Mouse (Mus musculus): ENCODE data around the gene Dpysl5. TPM values are rescaled to one million over a fixed set of nuclear protein-coding genes. Genes with fewer than 3 reads are reported as not detected.

Gene Dpysl5
- polyA plus RNA-seq, 1 experiment from 2014 or later: 5.4 TPM

DNA sequence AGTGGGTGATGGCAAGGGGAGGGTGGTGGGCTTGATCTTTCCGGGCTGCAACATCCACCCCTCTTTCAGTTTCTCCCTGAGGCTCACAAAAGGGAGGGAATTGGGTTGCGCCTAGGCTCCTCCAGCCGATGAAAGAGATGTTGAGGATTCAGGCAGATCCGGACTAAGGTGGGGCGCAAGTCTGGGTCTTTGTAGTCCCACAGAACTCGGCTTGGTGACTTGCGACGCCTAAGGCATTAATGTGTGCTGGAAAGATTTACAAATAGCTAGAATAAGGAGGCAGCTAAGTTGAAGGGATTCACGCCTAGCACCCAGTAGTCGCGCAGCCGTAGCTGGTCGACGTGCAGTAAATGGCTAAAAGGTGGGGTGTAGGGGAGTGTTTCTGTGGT is 632 bp downstream of the Dpysl5 start:
- Histone ChIP-seq H3K9me3 (no peaks in the 10 kb centered on the region), H3K4me2 (peak overlapping the region; percentile 94), H3K27ac (no peak overlapping the region), H3K27me3 (peaks cover 59% of the 10 kb centered on the region), H3K4me3 (peak overlapping the region; percentile 52), H3K9ac (0 out of 2 replicates have a peak overlapping the region, but pooled peaks have one; percentile 7), H3K4me1 (peaks cover 29% of the 10 kb centered on the region), H3K36me3 (no peaks in the 10 kb centered on the region)
- no peak for ATAC-seq (ENCODE audit: insufficient number of reproducible peaks, low FRiP score, low TSS enrichment, low read depth)
- under 1% methylated on average over 14 of the region's 14 CpGs for WGBS

DNA sequence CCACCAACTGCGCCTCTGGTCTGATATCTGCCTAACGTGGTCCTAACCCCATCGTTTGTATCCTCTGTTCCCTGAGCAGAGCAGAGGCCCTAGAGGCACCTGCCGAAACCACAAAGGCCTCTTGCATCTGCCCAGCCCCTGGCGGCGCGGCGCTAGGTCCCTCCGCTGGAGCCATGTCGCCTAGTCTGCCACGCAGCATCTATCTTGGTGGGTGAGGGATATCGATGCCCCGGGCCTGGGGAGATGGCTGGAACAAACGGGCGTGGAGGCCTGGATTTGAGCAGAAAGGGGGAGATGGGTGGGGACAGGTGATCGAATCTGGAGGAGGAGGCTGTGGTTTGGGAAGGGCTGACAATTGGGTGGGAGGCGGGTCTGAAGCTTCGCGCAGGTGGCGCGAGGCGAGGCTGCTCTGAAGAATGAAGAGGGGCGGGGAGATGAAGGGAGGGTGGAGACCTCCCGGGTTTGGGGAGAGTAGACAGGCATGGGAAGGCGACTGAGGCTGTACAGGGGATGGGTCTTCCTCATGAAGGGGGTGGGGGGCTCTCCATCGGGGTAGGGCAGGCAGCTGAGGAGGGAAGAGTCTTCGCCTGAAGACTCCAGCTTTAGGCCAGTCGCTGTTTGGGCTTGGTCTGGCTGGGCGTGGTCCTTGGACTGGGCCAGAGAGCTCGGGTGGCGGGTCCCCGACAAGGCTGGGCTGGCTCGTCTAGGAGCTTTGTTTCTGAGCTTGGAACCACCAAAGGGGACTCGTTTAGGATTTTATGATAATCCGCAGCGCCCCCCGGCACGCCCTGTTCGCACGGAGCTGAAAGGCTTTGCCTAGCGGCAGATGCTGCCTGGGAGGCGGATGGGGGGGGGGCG is 1.3 kb downstream of the Dpysl5 start:
- Histone ChIP-seq H3K27ac (no peak overlapping the region), H3K4me3 (peak overlapping the region; percentile 52), H3K4me2 (peak overlapping the region; percentile 94), H3K36me3 (no peaks in the 10 kb centered on the region), H3K4me1 (peaks cover 29% of the 10 kb centered on the region), H3K9me3 (no peaks in the 10 kb centered on the region), H3K9ac (0 out of 2 replicates have a peak overlapping the region, but pooled peaks have one; percentile 7), H3K27me3 (peaks cover 59% of the 10 kb centered on the region)
- peak; percentile 23; the same call in 1 of the 2 replicates for ATAC-seq (ENCODE audit: insufficient number of reproducible peaks, low FRiP score, low TSS enrichment, low read depth)
- under 1% methylated on average over 43 of the region's 43 CpGs for WGBS

GRCm38 (mm10) chr5:30713299-30713675 is 1.9 kb downstream of the Dpysl5 start:
- Histone ChIP-seq H3K36me3 (no peaks in the 10 kb centered on the region), H3K9me3 (no peaks in the 10 kb centered on the region), H3K27ac (no peak overlapping the region), H3K27me3 (peaks cover 54% of the 10 kb centered on the region), H3K9ac (no peak overlapping the region), H3K4me3 (peak overlapping the region; percentile 52), H3K4me1 (peaks cover 29% of the 10 kb centered on the region), H3K4me2 (peak overlapping the region; percentile 94)
- under 1% methylated on average over 20 of the region's 20 CpGs for whole genome bisulfite sequencing
- ATAC-seq (ENCODE audit: insufficient number of reproducible peaks, low FRiP score, low TSS enrichment, low read depth): no peak

DNA sequence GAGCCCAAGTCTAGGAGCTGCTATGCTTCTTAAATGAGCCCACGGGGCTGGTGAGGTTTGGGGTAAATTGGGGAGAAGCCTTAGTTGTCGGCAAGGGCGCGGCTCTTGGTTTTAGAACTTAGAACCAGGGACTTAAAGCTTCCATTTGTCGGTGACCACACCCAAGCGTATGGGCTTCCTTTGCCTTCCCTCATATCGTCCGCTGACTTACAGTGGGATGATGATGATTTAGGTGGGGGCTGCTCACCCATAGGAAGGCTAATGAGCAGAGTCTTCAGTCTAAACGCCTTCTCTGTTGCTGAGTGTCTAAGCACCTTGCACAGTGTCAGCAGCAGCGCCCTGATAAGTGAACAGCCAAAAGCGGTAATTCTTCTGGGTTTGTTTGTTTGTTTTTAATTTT is 2.3 kb downstream of the Dpysl5 start:
- WGBS: 22% methylated on average over 11 of the region's 11 CpGs
- H3K27ac ChIP-seq: no peak overlapping the region
- no peaks in the 10 kb centered on the region for H3K9me3 ChIP-seq
- peaks cover 29% of the 10 kb centered on the region for H3K4me1 ChIP-seq
- H3K4me2 ChIP-seq: peak overlapping the region; percentile 94
- no peak overlapping the region for H3K9ac ChIP-seq
- H3K27me3 ChIP-seq: peaks cover 50% of the 10 kb centered on the region
- no peak for ATAC-seq (ENCODE audit: insufficient number of reproducible peaks, low FRiP score, low TSS enrichment, low read depth)
- no peaks in the 10 kb centered on the region for H3K36me3 ChIP-seq
- peak overlapping the region; percentile 52 for H3K4me3 ChIP-seq

GRCm38 (mm10) chr5:30716311-30716710 is 4.9 kb downstream of the Dpysl5 start:
- Histone ChIP-seq H3K9ac (no peak overlapping the region), H3K9me3 (no peaks in the 10 kb centered on the region), H3K4me2 (no peak overlapping the region), H3K27me3 (peaks cover 36% of the 10 kb centered on the region), H3K4me1 (peaks cover 23% of the 10 kb centered on the region), H3K4me3 (no peak overlapping the region), H3K36me3 (no peaks in the 10 kb centered on the region), H3K27ac (no peak overlapping the region)
- no peak for ATAC-seq (ENCODE audit: insufficient number of reproducible peaks, low FRiP score, low TSS enrichment, low read depth)
- WGBS: 82% methylated on average over 2 of the region's 2 CpGs

- Histone ChIP-seq H3K36me3 (no peaks in the 10 kb centered on the region), H3K4me1 (peaks cover 11% of the 10 kb centered on the region), H3K27me3 (peaks cover 25% of the 10 kb centered on the region), H3K4me2 (no peak overlapping the region), H3K4me3 (no peak overlapping the region), H3K9me3 (no peaks in the 10 kb centered on the region), H3K27ac (no peak overlapping the region), H3K9ac (no peak overlapping the region)
- 81% methylated on average over 4 of the region's 4 CpGs for WGBS
- ATAC-seq (ENCODE audit: insufficient number of reproducible peaks, low FRiP score, low TSS enrichment, low read depth): no peak
These were observed 6.1 kb downstream of the Dpysl5 start for GRCm38 (mm10) chr5:30717506-30717905.

DNA sequence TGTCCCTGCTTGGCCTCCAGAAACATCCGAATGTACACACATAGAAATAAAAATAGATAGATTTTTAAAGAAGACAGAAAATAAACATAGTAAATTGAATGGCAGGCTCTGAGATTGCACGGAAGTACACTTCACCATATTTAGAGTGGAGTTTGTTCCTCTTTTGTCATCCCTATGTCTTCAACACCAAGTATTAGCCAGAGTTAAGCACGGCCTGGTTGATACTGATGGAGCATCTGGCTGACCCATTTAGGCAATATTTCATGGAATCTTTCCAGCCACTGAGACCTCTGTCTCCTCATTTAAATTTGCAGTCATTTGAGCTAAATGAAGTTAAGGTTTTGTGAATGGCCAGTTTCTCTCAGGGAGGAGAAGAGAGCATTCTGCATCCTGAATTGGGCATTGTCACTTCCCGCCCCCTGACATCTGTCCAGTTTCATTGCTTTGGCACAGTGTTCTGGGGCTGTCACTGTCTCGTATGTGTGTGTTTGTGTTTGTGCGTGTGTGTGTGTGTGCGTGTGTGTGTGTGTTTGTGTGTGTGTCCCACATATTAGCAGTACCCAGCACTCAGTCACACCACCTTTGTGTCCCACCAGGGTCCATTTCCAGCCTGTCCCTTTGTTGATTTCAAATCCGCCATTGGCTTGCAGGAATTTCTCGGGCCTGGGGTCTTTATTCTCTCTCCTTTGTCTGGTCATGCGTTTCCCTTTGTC is 6.8 kb downstream of the Dpysl5 start:
- 86% methylated on average over 10 of the region's 10 CpGs for WGBS

GRCm38 (mm10) chr5:30721935-30722334 is 10.6 kb downstream of the Dpysl5 start:
- H3K27me3 ChIP-seq: no peaks in the 10 kb centered on the region
- ATAC-seq (ENCODE audit: insufficient number of reproducible peaks, low FRiP score, low TSS enrichment, low read depth): no peak
- no peak overlapping the region for H3K4me2 ChIP-seq
- no peaks in the 10 kb centered on the region for H3K9me3 ChIP-seq
- H3K4me3 ChIP-seq: no peak overlapping the region
- no peaks in the 10 kb centered on the region for H3K4me1 ChIP-seq
- no peak overlapping the region for H3K27ac ChIP-seq
- H3K36me3 ChIP-seq: no peaks in the 10 kb centered on the region
- no peak overlapping the region for H3K9ac ChIP-seq
- WGBS: 84% methylated on average over 8 of the region's 8 CpGs

More for the DNA sequence above, 6.8 kb downstream of the Dpysl5 start:
- Histone ChIP-seq H3K4me3 (no peak overlapping the region), H3K9ac (no peak overlapping the region), H3K4me2 (no peak overlapping the region), H3K36me3 (no peaks in the 10 kb centered on the region), H3K27me3 (peaks cover 18% of the 10 kb centered on the region), H3K4me1 (peaks cover 5% of the 10 kb centered on the region), H3K27ac (no peak overlapping the region), H3K9me3 (no peaks in the 10 kb centered on the region)
- ATAC-seq (ENCODE audit: insufficient number of reproducible peaks, low FRiP score, low TSS enrichment, low read depth): no peak

GRCm38 (mm10) chr5:30726151-30726693 is 14.9 kb downstream of the Dpysl5 start:
- H3K9ac ChIP-seq: no peak overlapping the region
- peaks cover 2% of the 10 kb centered on the region; the same call in 1 of the 2 replicates for H3K4me1 ChIP-seq
- H3K27me3 ChIP-seq: no peaks in the 10 kb centered on the region
- H3K27ac ChIP-seq: no peak overlapping the region
- no peak overlapping the region for H3K4me3 ChIP-seq
- H3K36me3 ChIP-seq: no peaks in the 10 kb centered on the region
- ATAC-seq (ENCODE audit: insufficient number of reproducible peaks, low FRiP score, low TSS enrichment, low read depth): no peak
- H3K4me2 ChIP-seq: no peak overlapping the region
- WGBS: 92% methylated on average over 5 of the region's 5 CpGs
- no peaks in the 10 kb centered on the region for H3K9me3 ChIP-seq

DNA sequence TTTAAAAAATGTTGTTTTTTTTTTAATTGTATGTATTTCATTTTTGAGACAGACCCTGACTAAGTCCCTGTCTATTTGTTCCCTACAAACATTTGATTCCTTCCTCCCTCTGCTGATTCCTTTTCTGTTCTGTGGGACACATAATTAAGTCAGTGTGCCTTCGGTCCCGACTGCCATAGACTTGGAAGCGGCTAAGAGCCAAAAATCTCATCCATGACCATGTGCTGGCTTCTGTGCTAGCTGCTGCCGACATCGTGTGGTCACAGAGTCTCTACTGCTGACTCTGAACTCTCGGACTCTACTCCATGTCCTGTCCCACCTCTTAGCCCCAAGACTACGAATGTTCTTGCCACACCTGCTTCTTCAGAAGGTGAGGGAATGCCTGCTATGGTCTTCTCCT is 21.1 kb downstream of the Dpysl5 start:
- H3K4me1 ChIP-seq: peaks cover 4% of the 10 kb centered on the region; the same call in 1 of the 2 replicates
- no peak overlapping the region for H3K4me2 ChIP-seq
- H3K27ac ChIP-seq: no peak overlapping the region
- H3K9me3 ChIP-seq: no peaks in the 10 kb centered on the region
- no peak for ATAC-seq (ENCODE audit: insufficient number of reproducible peaks, low FRiP score, low TSS enrichment, low read depth)
- 80% methylated on average over 7 of the region's 7 CpGs for WGBS
- no peaks in the 10 kb centered on the region for H3K27me3 ChIP-seq
- no peaks in the 10 kb centered on the region for H3K36me3 ChIP-seq
- H3K4me3 ChIP-seq: no peak overlapping the region
- no peak overlapping the region for H3K9ac ChIP-seq

- no peaks in the 10 kb centered on the region for H3K27me3 ChIP-seq
- H3K27ac ChIP-seq: no peak overlapping the region
- WGBS: 40% methylated on average over 4 of the region's 4 CpGs
- peaks cover 12% of the 10 kb centered on the region for H3K4me1 ChIP-seq
- no peak overlapping the region for H3K9ac ChIP-seq
- no peaks in the 10 kb centered on the region for H3K36me3 ChIP-seq
- peak; percentile 55; the same call in 1 of the 2 replicates for ATAC-seq (ENCODE audit: insufficient number of reproducible peaks, low FRiP score, low TSS enrichment, low read depth)
- no peaks in the 10 kb centered on the region for H3K9me3 ChIP-seq
- H3K4me3 ChIP-seq: no peak overlapping the region
- no peak overlapping the region for H3K4me2 ChIP-seq
These were observed 23.3 kb downstream of the Dpysl5 start for GRCm38 (mm10) chr5:30734666-30735065.
